Mouse (Mus musculus): ENCODE measurements around the gene Ppp4r1. TPM values are rescaled to one million over a fixed set of nuclear protein-coding genes. Genes with fewer than 3 reads are reported as not detected.
A peak's percentile ranks its signal among the peaks of the same experiment; 100 is the strongest.

The Ppp4r1 gene
- total and polyA plus RNA-seq, 3 experiments, result 21.8 to 313 (median 34.3) TPM

GRCm38 (mm10) chr17:65799353-65799752 lies 17.0 kb downstream of the Ppp4r1 start:
- Histone ChIP-seq H3K9ac (ENCODE audit: control insufficient read depth, low read depth, low read length, poor library complexity, severe bottlenecking) (no peak overlapping the region), H3K4me1 (ENCODE audit: control insufficient read depth in 1 of 2, insufficient read depth in 2 of 2, low read length in 2 of 2) (peaks cover 4 to 11% of the 10 kb centered on the region in 2 experiments), H3K9me3 (replicated peaks; ENCODE audit: insufficient read depth, low read length) (no peaks in the 10 kb centered on the region), H3K27me3 (ENCODE audit: control insufficient read depth in 1 of 2, insufficient read depth in 2 of 2, low read length in 2 of 2) (no peaks in the 10 kb centered on the region), H3K36me3 (ENCODE audit: control insufficient read depth in 1 of 2, insufficient read depth in 2 of 2, low read length in 2 of 2) (peaks cover 4 to 7% of the 10 kb centered on the region in 2 experiments), H3K4me3 (ENCODE audit: control insufficient read depth in 1 of 2, insufficient read depth in 1 of 2, low read depth in 2 of 2, low read length in 2 of 2) (no peak overlapping the region), H3K27ac (ENCODE audit: control insufficient read depth, low read depth, low read length) (no peak overlapping the region), H3K79me2 (ENCODE audit: control insufficient read depth, insufficient read depth, low read length, poor library complexity) (peaks cover 45% of the 10 kb centered on the region)
- TF ChIP-seq ZNF384 (IDR thresholded peaks at IDR 0.05; ENCODE audit: low read depth, low read length) (no peak; the same call in 1 of the 2 replicates), JUND (IDR thresholded peaks at IDR 0.05; ENCODE audit: low read depth, low read length) (no peak), SIN3A (IDR thresholded peaks at IDR 0.05; ENCODE audit: low read length) (0 out of 2 replicates have a peak, but pooled peaks have one; percentile 12), USF2 (IDR thresholded peaks at IDR 0.05; ENCODE audit: borderline replicate concordance in 1 of 2, insufficient read depth in 1 of 2, low read depth in 1 of 2, low read length in 2 of 2) (0 out of 4 replicates have a peak, but pooled peaks of 1 of the 2 experiments have one; percentile 6), POLR2A (IDR thresholded peaks at IDR 0.05; ENCODE audit: control insufficient read depth in 1 of 2, insufficient read depth in 1 of 2, low read depth in 1 of 2, low read length in 2 of 2, poor library complexity in 1 of 2) (no peak)
- DNase-seq (ENCODE audit: low read depth, low spot score), result no peak

GRCm38 (mm10) chr17:65800451-65800850 lies 18.1 kb downstream of the Ppp4r1 start:
- no peak for DNase-seq (ENCODE audit: low read depth, low spot score)
- peaks cover 4 to 11% of the 10 kb centered on the region in 2 experiments for H3K4me1 ChIP-seq (ENCODE audit: control insufficient read depth in 1 of 2, insufficient read depth in 2 of 2, low read length in 2 of 2)
- no peaks in the 10 kb centered on the region for H3K9me3 ChIP-seq (replicated peaks; ENCODE audit: insufficient read depth, low read length)
- H3K79me2 ChIP-seq (ENCODE audit: control insufficient read depth, insufficient read depth, low read length, poor library complexity), result peaks cover 37% of the 10 kb centered on the region
- H3K36me3 ChIP-seq (ENCODE audit: control insufficient read depth in 1 of 2, insufficient read depth in 2 of 2, low read length in 2 of 2), result peaks cover 7 to 9% of the 10 kb centered on the region in 2 experiments
- TF ChIP-seq POLR2AphosphoS5 (IDR thresholded peaks at IDR 0.05; ENCODE audit: borderline replicate concordance, low read depth, low read length), result no peak
- TF ChIP-seq TBP (IDR thresholded peaks at IDR 0.05; ENCODE audit: low read depth, low read length), result no peak
- no peak for TF ChIP-seq TCF12 (IDR thresholded peaks at IDR 0.05; ENCODE audit: low read depth, low read length)
- no peaks in the 10 kb centered on the region for H3K27me3 ChIP-seq (ENCODE audit: control insufficient read depth in 1 of 2, insufficient read depth in 2 of 2, low read length in 2 of 2)
- no peak overlapping the region for H3K9ac ChIP-seq (ENCODE audit: control insufficient read depth, low read depth, low read length, poor library complexity, severe bottlenecking)
- H3K27ac ChIP-seq (ENCODE audit: control insufficient read depth, low read depth, low read length), result no peak overlapping the region
- no peak overlapping the region for H3K4me3 ChIP-seq (ENCODE audit: control insufficient read depth in 1 of 2, insufficient read depth in 1 of 2, low read depth in 2 of 2, low read length in 2 of 2)

- peaks cover 7 to 11% of the 10 kb centered on the region in 2 experiments for H3K36me3 ChIP-seq (ENCODE audit: control insufficient read depth in 1 of 2, insufficient read depth in 2 of 2, low read length in 2 of 2)
Observed at GRCm38 (mm10) chr17:65802026-65802425, 19.7 kb downstream of the Ppp4r1 start.

More at GRCm38 (mm10) chr17:65802026-65802425, 19.7 kb downstream of the Ppp4r1 start:
- H3K9ac ChIP-seq (ENCODE audit: control insufficient read depth, low read depth, low read length, poor library complexity, severe bottlenecking), result no peak overlapping the region
- peaks cover 32% of the 10 kb centered on the region for H3K79me2 ChIP-seq (ENCODE audit: control insufficient read depth, insufficient read depth, low read length, poor library complexity)
- H3K4me3 ChIP-seq (ENCODE audit: control insufficient read depth in 1 of 2, insufficient read depth in 1 of 2, low read depth in 2 of 2, low read length in 2 of 2), result no peak overlapping the region
- peaks cover 4 to 11% of the 10 kb centered on the region in 2 experiments for H3K4me1 ChIP-seq (ENCODE audit: control insufficient read depth in 1 of 2, insufficient read depth in 2 of 2, low read length in 2 of 2)
- no peak for TF ChIP-seq HCFC1 (IDR thresholded peaks at IDR 0.05; ENCODE audit: low read depth, low read length)
- no peak for TF ChIP-seq MXI1 (IDR thresholded peaks at IDR 0.05; ENCODE audit: low read depth, low read length)
- TF ChIP-seq MYB (IDR thresholded peaks at IDR 0.05; ENCODE audit: low read depth, low read length), result no peak
- no peak for TF ChIP-seq POLR2AphosphoS5 (IDR thresholded peaks at IDR 0.05; ENCODE audit: borderline replicate concordance, low read depth, low read length)
- TF ChIP-seq NELFE (IDR thresholded peaks at IDR 0.05; ENCODE audit: low read depth, low read length), result no peak
- TF ChIP-seq ETS1 (IDR thresholded peaks at IDR 0.05; ENCODE audit: low read depth, low read length), result no peak
- no peak for TF ChIP-seq JUND (IDR thresholded peaks at IDR 0.05; ENCODE audit: low read depth, low read length)
- no peak for TF ChIP-seq TCF12 (IDR thresholded peaks at IDR 0.05; ENCODE audit: low read depth, low read length)
- no peak for TF ChIP-seq GABPA (IDR thresholded peaks at IDR 0.05; ENCODE audit: low read depth, low read length)
- TF ChIP-seq KAT2A (conservative IDR thresholded peaks at IDR 0.05; ENCODE audit: low read depth, low read length), result no peak
- H3K9me3 ChIP-seq (replicated peaks; ENCODE audit: insufficient read depth, low read length), result no peaks in the 10 kb centered on the region
- no peak for DNase-seq (ENCODE audit: low read depth, low spot score)
- H3K27ac ChIP-seq (ENCODE audit: control insufficient read depth, low read depth, low read length), result no peak overlapping the region
- H3K27me3 ChIP-seq (ENCODE audit: control insufficient read depth in 1 of 2, insufficient read depth in 2 of 2, low read length in 2 of 2), result no peaks in the 10 kb centered on the region

Data from MEL (cell line).